ENCODE assay signal across 8 mouse cellular contexts in the genomic region with DNA sequence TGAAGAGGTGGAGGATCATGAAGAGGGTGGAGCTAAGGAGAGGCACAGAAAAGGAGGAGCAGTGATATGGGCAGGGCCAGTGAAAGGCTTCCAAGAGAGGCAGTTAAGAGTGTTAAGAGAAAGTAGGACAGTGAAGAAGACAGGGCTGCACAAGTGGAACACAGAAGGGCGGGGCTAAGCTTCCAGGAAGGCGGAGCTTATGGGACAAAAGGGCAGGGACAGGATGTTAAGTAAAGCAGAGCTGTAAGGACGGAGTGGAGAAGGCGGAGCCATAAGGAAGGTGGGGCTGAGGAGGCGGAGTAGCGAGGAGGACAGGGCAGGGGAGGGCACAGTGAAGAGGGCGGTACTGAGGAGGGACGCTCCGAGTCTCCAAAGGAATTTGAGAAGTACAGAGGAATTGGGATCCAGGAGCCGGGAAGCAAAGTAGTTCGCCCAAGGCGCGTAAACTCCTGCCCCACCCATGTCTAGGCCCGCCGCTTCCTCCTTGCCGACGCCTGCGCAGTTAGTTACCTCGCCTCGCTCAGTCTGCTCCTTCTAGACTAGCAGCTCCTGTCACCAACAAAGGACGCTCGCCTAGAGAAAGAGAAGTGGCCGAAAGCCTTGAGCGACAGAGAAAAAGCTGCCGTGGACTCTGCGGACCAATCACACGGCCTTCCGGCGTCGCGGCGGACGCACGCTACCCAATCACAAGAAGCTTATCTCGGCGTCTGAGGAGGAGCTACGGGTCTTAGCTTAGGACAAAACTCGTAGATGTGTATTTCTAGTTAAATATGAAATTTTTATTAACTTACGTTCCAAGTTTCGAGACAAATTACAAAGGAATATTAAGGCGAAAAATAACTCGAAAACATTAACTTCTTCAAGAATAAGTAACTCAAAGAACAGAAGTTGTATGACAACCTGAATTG. TPM values are rescaled to one million over a fixed set of nuclear protein-coding genes. Genes with fewer than 3 reads are reported as not detected.
A peak's percentile ranks its signal among the peaks of the same experiment; 100 is the strongest.
DNase-seq lines count a peak whose midpoint lies in the region; ATAC-seq lines count a peak whose summit lies in the region.

A gene (minus strand): TSS at position 700 of the 908 bp plus-strand sequence.

- peak; percentile 95 to 98 for DNase-seq in adrenal gland, adult (ENCODE audit: inconsistent age in 2 of 2, low spot score in 1 of 2)
- peak; percentile 95 for DNase-seq in embryo, embryonic 10.5 days (ENCODE audit: low spot score)
- peak; percentile 88 for DNase-seq in gastrocnemius, postnatal 14 days
- peak; percentile 92 to 93 for DNase-seq in left cerebral cortex, postnatal 10 days (ENCODE audit: extremely low spot score in 1 of 2, low spot score in 2 of 2)
- DNase-seq in right cerebral cortex, postnatal 25 days, result peak; percentile 86
- DNase-seq in urinary bladder, postnatal 4 days (ENCODE audit: low spot score in 2 of 2), result peak; percentile 86 to 90

- peak; percentile 94 for ATAC-seq in inflammation-experienced regulatory T-cells, adult 6 months
- ATAC-seq in megakaryocyte-erythroid progenitor cell, adult 5-6 weeks (replicated peaks; ENCODE audit: low FRiP score, low TSS enrichment, poor library complexity, severe bottlenecking), result peak; percentile 98

- intact Hi-C loops in gastrocnemius, postnatal 14 days (cut with DNase I; ENCODE audit: low total_unique reads), result no loop called here
- intact Hi-C loops in left cerebral cortex, postnatal 10 days (cut with DNase I), result no loop called here

RNA-seq across cellular contexts. Expression of the gene that starts here (rescaled TPM):
- total RNA-seq in gastrocnemius, postnatal 14 days (2021), result 10 to 100 TPM; 16.6 to 20.9 TPM
- 10 to 100 TPM; 26.8 to 32.7 (median 28.2) TPM for polyA plus RNA-seq in inflammation-experienced regulatory T-cells, adult 6 months (2017; shearing (Covaris generic))
- total RNA-seq in left cerebral cortex, postnatal 10 days (2021), result 10 to 100 TPM; 26.4 to 27.5 TPM
- total RNA-seq in megakaryocyte-erythroid progenitor cell, adult 5-6 weeks (2014; fragmentation: Nextera tagmentation), result 13.3 and 15.0 TPM in 2 replicates
- 104 and 106 TPM in 2 replicates for total RNA-seq in megakaryocyte-erythroid progenitor cell, adult 5-6 weeks (2017)

Comparison
In these comparisons a context has a peak if more than half of its experiments do, and no peak if none do; other contexts are left out.
1. Peak in every context shown above with its lines: DNase-seq and ATAC-seq.